Mouse (Mus musculus): ENCODE measurements around the gene Chd4. TPM values are rescaled to one million over a fixed set of nuclear protein-coding genes. Genes with fewer than 3 reads are reported as not detected.
A peak's percentile ranks its signal among the peaks of the same experiment; 100 is the strongest.
"Not testable (repeated sequence)": the region's sequence is repeated elsewhere in the genome, so short reads cannot be mapped to it uniquely, and the experiment has no call there.

Gene Chd4
- polyA plus RNA-seq, 1 experiment from 2014 or later = 123 TPM

- Histone ChIP-seq H3K36me3 (ENCODE audit: control insufficient read depth, insufficient read depth, low read length) (peaks cover 16% of the 10 kb centered on the region), H3K4me2 (ENCODE audit: low read depth) (no peak overlapping the region), H3K27ac (ENCODE audit: low read depth, low read length) (peak overlapping the region; percentile 79), H3K9me3 (ENCODE audit: control insufficient read depth, low read length) (no peaks in the 10 kb centered on the region), H3K27me3 (ENCODE audit: control insufficient read depth, insufficient read depth, low read length) (no peaks in the 10 kb centered on the region), H3K4me3 (ENCODE audit: low read depth, low read length) (no peak overlapping the region), H3K4me1 (ENCODE audit: control insufficient read depth, insufficient read depth, low read length) (peaks cover 16% of the 10 kb centered on the region), H3K9ac (ENCODE audit: low read length) (peak overlapping the region; percentile 35; the same call in 1 of the 2 replicates)
- DNase-seq (ENCODE audit: low spot score) = peak; percentile 67
- peak; percentile 24 for ATAC-seq (ENCODE audit: insufficient read depth, low FRiP score, low TSS enrichment)
- 30% methylated on average over 7 of the region's 7 CpGs for WGBS
These were observed 61.3 kb downstream of the Chd4 start for GRCm38 (mm10) chr6:125156903-125157614.

GRCm38 (mm10) chr6:125158944-125159492, 63.2 kb downstream of the Chd4 start:
- peaks cover 24% of the 10 kb centered on the region for H3K4me1 ChIP-seq (ENCODE audit: control insufficient read depth, insufficient read depth, low read length)
- WGBS = 87% methylated on average over 15 of the region's 15 CpGs
- H3K4me2 ChIP-seq (ENCODE audit: low read depth) = no peak overlapping the region
- H3K9me3 ChIP-seq (ENCODE audit: control insufficient read depth, low read length) = no peaks in the 10 kb centered on the region
- peaks cover 18% of the 10 kb centered on the region for H3K36me3 ChIP-seq (ENCODE audit: control insufficient read depth, insufficient read depth, low read length)
- no peak overlapping the region for H3K27ac ChIP-seq (ENCODE audit: low read depth, low read length)
- ATAC-seq (ENCODE audit: insufficient read depth, low FRiP score, low TSS enrichment) = no peak
- DNase-seq (ENCODE audit: low spot score) = no peak
- no peak overlapping the region for H3K9ac ChIP-seq (ENCODE audit: low read length)
- no peak overlapping the region for H3K4me3 ChIP-seq (ENCODE audit: low read depth, low read length)
- H3K27me3 ChIP-seq (ENCODE audit: control insufficient read depth, insufficient read depth, low read length) = no peaks in the 10 kb centered on the region

- Histone ChIP-seq H3K27me3 (ENCODE audit: control insufficient read depth, insufficient read depth, low read length) (no peaks in the 10 kb centered on the region), H3K27ac (ENCODE audit: low read depth, low read length) (no peak overlapping the region), H3K4me1 (ENCODE audit: control insufficient read depth, insufficient read depth, low read length) (peaks cover 27% of the 10 kb centered on the region), H3K9ac (ENCODE audit: low read length) (no peak overlapping the region), H3K4me2 (ENCODE audit: low read depth) (no peak overlapping the region), H3K36me3 (ENCODE audit: control insufficient read depth, insufficient read depth, low read length) (peaks cover 18% of the 10 kb centered on the region), H3K4me3 (ENCODE audit: low read depth, low read length) (no peak overlapping the region), H3K9me3 (ENCODE audit: control insufficient read depth, low read length) (no peaks in the 10 kb centered on the region)
- DNase-seq (ENCODE audit: low spot score) (no peak), ATAC-seq (ENCODE audit: insufficient read depth, low FRiP score, low TSS enrichment) (no peak)
- WGBS = 88% methylated on average over 7 of the region's 7 CpGs
These were observed 64.2 kb downstream of the Chd4 start for GRCm38 (mm10) chr6:125159773-125160557.

GRCm38 (mm10) chr6:125160558-125160853, 64.7 kb downstream of the Chd4 start:
- DNase-seq (ENCODE audit: low spot score) = peak; percentile 36
- Histone ChIP-seq H3K9ac (ENCODE audit: low read length) (no peak overlapping the region), H3K27me3 (ENCODE audit: control insufficient read depth, insufficient read depth, low read length) (no peaks in the 10 kb centered on the region), H3K27ac (ENCODE audit: low read depth, low read length) (0 out of 2 replicates have a peak overlapping the region, but pooled peaks have one; percentile 1), H3K36me3 (ENCODE audit: control insufficient read depth, insufficient read depth, low read length) (peaks cover 18% of the 10 kb centered on the region), H3K4me2 (ENCODE audit: low read depth) (no peak overlapping the region), H3K4me1 (ENCODE audit: control insufficient read depth, insufficient read depth, low read length) (peaks cover 27% of the 10 kb centered on the region), H3K9me3 (ENCODE audit: control insufficient read depth, low read length) (no peaks in the 10 kb centered on the region), H3K4me3 (ENCODE audit: low read depth, low read length) (no peak overlapping the region)
- 75% methylated on average over 10 of the region's 10 CpGs for WGBS
- ATAC-seq (ENCODE audit: insufficient read depth, low FRiP score, low TSS enrichment) = no peak

- no peak overlapping the region for H3K4me2 ChIP-seq (ENCODE audit: low read depth)
- H3K27me3 ChIP-seq (ENCODE audit: control insufficient read depth, insufficient read depth, low read length) = no peaks in the 10 kb centered on the region
- no peak overlapping the region for H3K9ac ChIP-seq (ENCODE audit: low read length)
- 16% methylated on average over 22 of the region's 22 CpGs for WGBS
- H3K4me3 ChIP-seq (ENCODE audit: low read depth, low read length) = no peak overlapping the region
- peaks cover 28% of the 10 kb centered on the region for H3K4me1 ChIP-seq (ENCODE audit: control insufficient read depth, insufficient read depth, low read length)
- no peaks in the 10 kb centered on the region for H3K9me3 ChIP-seq (ENCODE audit: control insufficient read depth, low read length)
- ATAC-seq (ENCODE audit: insufficient read depth, low FRiP score, low TSS enrichment) (no peak), DNase-seq (ENCODE audit: low spot score) (peak; percentile 58)
- peaks cover 18% of the 10 kb centered on the region for H3K36me3 ChIP-seq (ENCODE audit: control insufficient read depth, insufficient read depth, low read length)
- 0 out of 2 replicates have a peak overlapping the region, but pooled peaks have one; percentile 1 for H3K27ac ChIP-seq (ENCODE audit: low read depth, low read length)
These were observed 65.3 kb downstream of the Chd4 start for GRCm38 (mm10) chr6:125160854-125161760.

GRCm38 (mm10) chr6:125161971-125162370, 66.2 kb downstream of the Chd4 start:
- H3K9ac ChIP-seq (ENCODE audit: low read length); ATAC-seq (ENCODE audit: insufficient read depth, low FRiP score, low TSS enrichment); H3K4me2 ChIP-seq (ENCODE audit: low read depth); H3K4me3 ChIP-seq (ENCODE audit: low read depth, low read length); H3K9me3 ChIP-seq (ENCODE audit: control insufficient read depth, low read length); H3K27ac ChIP-seq (ENCODE audit: low read depth, low read length); H3K27me3 ChIP-seq (ENCODE audit: control insufficient read depth, insufficient read depth, low read length): not testable (repeated sequence)
- DNase-seq (ENCODE audit: low spot score) = peak; percentile 69
- H3K36me3 ChIP-seq (ENCODE audit: control insufficient read depth, insufficient read depth, low read length) = peaks cover 18% of the 10 kb centered on the region
- peaks cover 31% of the 10 kb centered on the region for H3K4me1 ChIP-seq (ENCODE audit: control insufficient read depth, insufficient read depth, low read length)
- WGBS = 14% methylated on average over 3 of the region's 5 CpGs

- H3K4me3 ChIP-seq (ENCODE audit: low read depth, low read length); H3K9me3 ChIP-seq (ENCODE audit: control insufficient read depth, low read length); H3K27me3 ChIP-seq (ENCODE audit: control insufficient read depth, insufficient read depth, low read length); H3K27ac ChIP-seq (ENCODE audit: low read depth, low read length); H3K9ac ChIP-seq (ENCODE audit: low read length); DNase-seq (ENCODE audit: low spot score); H3K4me2 ChIP-seq (ENCODE audit: low read depth); ATAC-seq (ENCODE audit: insufficient read depth, low FRiP score, low TSS enrichment): not testable (repeated sequence)
- Histone ChIP-seq H3K36me3 (ENCODE audit: control insufficient read depth, insufficient read depth, low read length) (peaks cover 18% of the 10 kb centered on the region), H3K4me1 (ENCODE audit: control insufficient read depth, insufficient read depth, low read length) (peaks cover 28% of the 10 kb centered on the region)
- 83% methylated on average over 8 of the region's 16 CpGs for WGBS
These were observed 67.0 kb downstream of the Chd4 start for GRCm38 (mm10) chr6:125162615-125163305.
